Mouse (Mus musculus): ENCODE data around the gene Kiss1r. TPM values are rescaled to one million over a fixed set of nuclear protein-coding genes. Genes with fewer than 3 reads are reported as not detected.
"Not testable (repeated sequence)": the region's sequence is repeated elsewhere in the genome, so short reads cannot be mapped to it uniquely, and the experiment has no call there.

The Kiss1r gene
- polyA plus RNA-seq, 1 experiment: 8.3 TPM

DNA sequence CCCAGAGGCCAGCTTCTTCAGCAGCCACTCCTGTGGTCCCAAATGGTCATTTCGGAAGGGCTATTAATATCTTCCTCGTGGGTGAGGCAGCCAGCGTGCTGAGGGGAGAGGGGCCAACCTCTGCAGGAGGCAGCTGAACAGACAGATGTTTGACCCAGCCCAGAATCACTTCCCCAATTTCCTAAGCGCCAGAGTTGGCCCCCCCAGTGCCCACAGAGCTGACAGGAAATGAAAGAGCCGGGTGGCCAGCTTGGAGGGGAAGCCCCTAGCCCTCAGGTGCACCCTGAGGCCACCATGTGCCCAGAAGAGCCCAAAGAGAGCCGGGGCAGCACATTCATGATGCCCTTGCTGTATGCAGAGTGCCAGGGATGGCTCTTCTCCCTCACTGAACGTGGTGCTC lies 24.0 kb downstream of the Kiss1r start:
- DNase-seq (ENCODE audit: low read depth): no peak

DNA sequence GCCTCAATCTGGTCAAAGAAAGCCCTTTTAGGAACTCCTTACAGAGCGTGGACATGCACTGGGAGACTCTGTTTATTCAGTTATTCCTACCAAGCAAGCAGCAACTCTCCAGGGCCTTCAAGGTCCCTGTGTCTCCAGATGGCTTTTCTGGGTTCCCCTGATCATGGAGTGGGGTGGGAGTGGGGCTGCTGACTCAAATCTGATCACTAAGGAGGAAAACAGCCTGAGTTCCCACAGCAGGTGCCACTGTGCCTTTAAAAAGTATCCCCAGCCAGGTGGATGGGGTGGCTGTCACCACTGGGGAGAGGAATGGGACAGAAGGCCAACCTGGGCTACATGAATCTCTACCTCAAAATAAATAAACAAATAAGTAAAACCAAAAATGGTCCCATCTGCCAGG lies 26.2 kb downstream of the Kiss1r start:
- DNase-seq (ENCODE audit: low read depth): no peak

DNA sequence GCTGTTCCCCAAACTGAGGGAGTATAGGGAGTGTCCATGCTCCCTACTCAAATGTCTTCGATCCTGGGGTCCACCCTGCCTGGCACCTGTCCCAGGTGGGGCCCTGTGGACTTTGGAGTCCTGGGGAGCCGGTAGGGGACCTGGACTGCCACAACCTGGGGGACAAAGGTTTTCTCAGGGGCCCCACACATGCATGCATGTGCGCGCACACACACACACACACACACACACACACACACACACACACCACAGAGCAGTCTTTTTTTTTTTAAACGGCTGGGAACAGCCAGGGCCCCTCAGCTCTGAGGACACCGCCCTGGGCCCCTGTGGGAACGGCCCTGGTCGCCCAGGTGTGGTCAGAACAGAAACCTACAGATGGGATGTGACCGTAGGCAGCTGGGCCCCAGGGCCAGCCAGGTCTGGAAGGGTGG lies 26.7 kb downstream of the Kiss1r start:
- no peak for DNase-seq (ENCODE audit: low read depth)

DNA sequence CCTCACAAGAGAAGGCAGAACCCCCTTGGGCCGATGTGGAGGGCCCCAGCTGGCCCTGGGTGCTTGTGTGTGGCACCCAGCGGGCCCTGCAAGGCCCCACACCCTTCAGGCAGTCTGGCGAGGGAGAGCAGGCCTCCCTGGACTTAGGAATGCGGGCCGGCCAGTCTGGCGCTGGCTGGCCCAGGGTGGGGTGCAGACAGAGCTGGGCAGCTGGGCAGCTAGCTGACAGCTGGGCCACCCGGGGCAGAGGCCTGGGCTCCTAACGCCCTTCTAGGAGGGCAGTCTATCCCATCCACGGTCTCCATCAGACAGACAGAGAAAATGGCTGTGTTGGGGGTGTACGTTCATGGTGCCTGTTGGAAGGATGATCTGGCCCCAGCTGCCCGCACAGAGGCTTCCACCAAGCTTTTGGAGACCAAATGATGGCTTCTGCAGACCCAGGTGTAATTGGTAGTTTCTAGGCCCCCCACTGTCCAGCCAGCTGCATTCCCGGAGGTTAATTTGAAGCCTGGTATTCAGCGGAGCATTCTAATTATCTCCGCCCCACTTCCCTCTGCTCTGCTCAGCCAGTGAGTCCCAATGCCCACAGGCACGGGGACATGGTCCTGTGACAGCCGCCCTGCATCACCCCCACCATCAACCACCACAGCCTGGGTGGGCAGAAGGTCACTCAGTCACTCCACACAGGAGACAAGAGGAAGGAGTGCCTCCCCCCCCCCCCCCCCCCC lies 28.9 kb downstream of the Kiss1r start:
- no peak for DNase-seq (ENCODE audit: low read depth)

DNA sequence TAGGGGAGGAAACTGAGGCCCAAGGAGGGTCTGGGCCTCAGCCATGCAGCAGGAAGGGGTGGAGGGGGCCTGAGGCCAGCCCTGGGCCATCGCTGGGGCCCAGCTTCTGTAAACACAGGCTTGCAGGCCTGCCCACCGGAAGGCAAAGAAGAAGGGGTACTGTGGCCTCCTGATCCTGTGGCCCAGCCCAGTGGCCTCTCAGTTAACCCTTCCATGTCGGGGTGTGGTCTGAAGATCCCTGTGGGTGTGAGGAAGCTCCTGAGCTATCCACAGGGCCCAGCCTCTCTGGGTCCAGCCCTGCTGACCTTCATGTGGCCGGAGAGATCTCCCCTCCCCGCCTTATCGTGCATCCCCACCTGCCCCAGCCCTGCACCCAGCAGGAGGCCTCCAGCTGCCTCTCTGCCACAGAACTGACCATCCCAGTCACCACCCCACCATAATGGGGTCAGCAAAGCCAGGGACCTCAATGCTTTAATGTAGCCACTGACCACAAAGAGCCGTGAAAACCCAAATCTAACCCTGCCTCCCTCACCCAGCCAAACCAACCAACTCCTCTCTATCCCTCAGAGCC lies 30.1 kb downstream of the Kiss1r start:
- DNase-seq (ENCODE audit: low read depth): no peak

DNA sequence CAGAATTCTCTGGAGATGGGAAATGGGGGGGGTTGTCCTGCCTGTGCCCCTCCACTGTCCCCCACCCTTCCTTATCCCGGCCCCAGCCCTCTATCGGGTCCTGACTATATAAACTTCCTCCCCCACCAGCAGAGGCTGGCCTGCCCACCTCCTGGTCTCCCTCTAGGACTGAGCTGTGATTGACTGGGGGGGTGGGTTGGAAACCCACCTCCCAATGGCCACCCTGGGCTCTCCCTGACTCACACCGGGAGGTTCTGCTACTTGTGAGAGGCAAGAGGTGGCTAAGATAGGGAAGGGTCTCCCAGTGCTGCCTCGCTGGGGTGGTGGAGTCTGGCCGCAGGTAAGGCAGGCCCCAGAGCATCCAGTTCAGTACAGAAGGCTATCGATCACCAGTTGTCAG lies 30.7 kb downstream of the Kiss1r start:
- DNase-seq (ENCODE audit: low read depth): no peak

DNA sequence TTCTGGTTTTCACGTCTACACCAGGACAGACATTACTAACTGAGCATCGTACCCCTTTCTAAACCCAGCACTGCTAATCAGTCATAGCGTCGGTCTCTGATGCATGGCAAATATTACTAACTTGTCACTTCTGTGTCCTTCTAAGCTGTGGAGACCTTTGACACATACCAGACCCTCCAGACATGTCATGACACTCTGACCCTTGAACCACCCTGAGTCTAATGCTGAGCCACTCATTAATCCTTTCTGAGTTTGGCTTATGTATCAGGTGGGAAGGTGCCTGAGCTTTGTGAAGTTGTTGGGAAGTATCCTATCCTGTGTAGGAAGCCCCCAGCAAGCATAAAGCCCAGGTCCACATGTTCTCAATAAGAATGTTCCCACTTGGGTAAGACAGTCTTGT lies 33.1 kb downstream of the Kiss1r start:
- no peak for DNase-seq (ENCODE audit: low read depth)

DNA sequence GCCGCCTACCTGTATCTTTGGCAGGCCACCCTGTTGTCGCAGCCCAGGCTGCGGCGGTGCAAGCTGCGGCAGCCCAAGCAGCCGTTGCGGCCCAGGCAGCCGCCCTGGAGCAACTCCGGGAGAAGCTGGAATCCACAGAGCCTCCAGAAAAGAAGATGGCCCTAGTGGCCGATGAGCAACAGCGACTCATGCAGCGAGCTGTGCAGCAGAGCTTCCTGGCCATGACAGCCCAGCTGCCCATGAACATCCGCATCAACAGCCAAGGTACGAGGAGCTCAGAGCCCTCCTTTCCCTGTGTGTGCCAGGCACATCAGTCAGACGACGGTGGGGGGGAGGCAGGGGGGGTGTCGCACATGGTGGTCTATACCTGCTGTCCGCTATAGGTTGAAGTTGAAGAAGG lies 33.9 kb downstream of the Kiss1r start:
- DNase-seq (ENCODE audit: low read depth): no peak

DNA sequence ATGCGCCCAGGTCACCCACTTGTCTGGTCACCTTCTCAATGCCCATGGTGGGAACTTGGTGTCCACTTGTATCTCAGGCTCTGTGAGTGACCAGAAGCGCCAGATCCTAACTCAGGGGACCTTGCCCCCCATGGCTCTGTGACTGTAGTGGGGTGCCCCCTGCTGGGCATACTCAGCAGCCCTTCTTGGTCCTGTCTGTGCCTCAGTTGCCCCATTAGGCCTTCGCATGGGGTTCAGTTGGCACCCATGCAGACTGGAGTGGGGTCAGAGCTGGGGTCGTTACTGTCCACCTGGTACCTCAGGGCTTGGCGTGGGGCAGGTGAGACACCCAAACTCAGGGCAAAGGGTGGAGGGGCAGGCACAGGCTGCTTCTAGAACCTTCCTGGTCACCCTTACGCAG lies 37.2 kb downstream of the Kiss1r start:
- DNase-seq (ENCODE audit: low read depth): no peak

DNA sequence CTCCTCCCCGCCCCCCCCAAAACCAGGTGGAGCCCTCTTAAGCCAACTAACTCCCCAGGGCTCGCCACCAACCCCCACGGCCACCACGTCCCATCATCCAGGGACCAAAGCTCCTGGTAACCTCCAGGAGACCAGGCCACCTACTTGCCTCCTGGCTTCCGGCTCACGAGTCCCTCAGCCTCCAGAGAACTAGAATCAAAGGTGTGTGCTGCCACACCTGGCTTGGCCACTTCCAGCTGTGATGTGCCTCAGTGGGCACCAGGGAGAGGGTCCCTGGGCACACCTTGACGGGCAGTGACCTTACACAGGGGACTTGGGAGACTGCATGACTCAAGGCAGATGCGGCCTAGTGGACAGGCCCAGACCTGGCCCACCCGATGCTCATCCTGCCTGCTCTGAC lies 38.9 kb downstream of the Kiss1r start:
- no peak for DNase-seq (ENCODE audit: low read depth)

DNA sequence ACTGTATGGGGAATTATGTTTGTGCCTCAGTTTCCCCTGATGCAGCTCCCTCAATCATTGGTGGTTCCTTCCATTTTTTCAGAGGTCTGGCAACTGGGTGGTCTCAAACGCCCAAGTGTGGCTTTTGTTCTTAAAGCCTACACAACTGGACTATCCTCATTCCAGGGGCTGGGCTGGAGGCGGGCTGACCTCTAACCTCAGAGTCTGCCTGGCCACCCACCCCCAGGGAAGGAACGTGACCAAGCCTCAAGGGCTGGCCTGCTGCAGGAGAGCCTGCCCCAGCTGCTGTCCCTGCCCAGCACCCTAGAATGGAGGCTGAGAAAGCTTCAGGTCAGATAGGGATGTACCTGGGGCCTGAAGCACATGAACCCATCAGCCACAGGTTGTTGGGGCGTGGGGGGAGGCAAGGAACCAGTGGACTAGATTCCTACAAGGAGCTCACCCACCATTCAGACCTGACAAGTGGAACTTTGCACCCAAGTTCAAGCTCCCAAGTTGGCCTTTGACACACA lies 39.9 kb downstream of the Kiss1r start:
- DNase-seq (ENCODE audit: low read depth): no peak

DNA sequence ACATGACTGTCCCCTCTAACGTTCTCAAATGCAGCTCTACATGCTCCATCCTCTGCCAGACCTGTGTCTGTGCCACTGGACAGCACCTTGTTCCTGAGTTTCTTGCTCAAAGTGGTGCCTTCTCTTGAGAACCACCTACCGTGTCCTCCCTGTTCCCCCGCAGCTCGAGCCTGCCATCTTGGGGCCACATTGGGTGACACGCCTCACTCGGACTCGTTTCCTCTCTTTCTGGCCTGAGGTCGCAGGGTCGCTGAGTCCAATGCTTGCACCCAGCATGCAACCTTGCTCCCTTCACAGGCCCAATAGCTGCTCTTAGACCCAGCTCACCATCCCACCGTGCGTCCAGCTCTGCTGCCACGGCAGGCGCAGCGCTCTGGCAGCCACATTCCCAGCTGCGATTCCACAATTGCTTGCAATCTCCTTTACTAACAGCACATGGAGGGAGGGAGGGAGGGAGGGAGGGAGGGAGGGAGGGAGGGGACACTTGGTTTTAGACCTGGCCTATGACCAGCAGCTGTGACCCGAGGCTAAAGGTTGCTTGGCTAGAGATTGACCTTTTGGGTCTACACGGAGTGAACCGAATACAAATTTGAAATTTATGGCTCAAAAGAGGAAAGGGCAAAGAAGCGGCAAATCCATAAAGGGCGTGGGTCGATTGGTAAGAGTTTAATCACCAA lies 41.5 kb downstream of the Kiss1r start:
- no peak for DNase-seq (ENCODE audit: low read depth)

DNA sequence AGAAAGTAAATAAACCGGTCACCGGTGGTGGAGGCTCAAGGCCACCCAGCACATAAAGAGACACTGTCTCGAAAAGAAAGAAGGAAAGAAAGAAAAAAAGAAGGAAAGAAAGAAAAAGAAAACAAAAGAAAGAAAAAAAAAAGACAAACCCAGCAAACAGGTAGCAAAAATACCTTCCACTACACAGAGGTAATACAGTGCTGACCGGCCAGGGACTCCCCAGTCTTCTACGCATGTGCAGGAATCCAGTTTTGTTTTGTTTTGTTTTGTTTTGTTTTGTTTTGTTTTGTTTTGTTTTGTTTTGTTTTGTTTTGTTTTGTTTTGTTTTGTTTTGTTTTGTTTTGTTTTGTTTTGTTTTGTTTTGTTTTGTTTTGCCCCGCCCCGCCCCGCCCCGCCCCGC lies 42.6 kb downstream of the Kiss1r start:
- not testable (repeated sequence) for DNase-seq (ENCODE audit: low read depth)

DNA sequence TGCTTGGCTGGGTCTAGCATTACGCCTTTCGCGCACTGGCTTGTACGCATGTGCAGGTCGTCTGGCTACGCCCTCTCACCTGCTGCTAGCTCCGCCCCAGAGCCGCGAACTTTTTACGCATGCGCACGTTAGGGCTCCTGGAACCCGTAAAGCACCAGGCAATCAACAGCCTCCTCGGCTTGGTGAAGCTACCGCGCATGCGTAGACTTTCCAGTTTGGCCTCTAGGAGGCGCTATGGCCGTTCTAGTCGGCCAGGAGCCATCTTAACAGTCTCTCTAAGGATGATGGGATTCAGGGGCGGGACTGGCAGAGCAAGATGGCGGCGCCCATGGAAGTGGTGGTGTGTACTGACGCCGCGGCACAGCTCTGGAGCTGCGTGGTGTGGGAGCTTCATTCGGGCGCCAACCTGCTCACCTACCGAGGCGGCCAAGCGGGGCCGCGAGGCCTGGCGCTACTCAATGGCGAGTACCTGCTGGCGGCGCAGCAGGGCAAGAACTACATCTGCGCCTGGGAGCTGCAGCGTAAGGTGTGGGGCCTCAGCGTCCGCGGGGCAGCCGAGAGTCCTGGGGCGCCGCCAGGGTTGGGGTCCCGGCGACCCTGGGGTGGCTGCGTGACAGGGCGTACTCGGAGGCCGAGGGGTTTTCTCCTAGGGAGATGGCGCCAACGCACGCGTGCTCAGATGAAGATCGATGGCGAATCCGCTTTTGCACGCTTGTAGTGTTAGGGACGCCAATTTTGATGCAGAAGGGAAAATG lies 43.3 kb downstream of the Kiss1r start, which contains the start of gene Wdr18:
TSS of gene Wdr18 (plus strand) at position 306 of the 755 bp plus-strand sequence.
- peak; percentile 98 for DNase-seq (ENCODE audit: low read depth)

DNA sequence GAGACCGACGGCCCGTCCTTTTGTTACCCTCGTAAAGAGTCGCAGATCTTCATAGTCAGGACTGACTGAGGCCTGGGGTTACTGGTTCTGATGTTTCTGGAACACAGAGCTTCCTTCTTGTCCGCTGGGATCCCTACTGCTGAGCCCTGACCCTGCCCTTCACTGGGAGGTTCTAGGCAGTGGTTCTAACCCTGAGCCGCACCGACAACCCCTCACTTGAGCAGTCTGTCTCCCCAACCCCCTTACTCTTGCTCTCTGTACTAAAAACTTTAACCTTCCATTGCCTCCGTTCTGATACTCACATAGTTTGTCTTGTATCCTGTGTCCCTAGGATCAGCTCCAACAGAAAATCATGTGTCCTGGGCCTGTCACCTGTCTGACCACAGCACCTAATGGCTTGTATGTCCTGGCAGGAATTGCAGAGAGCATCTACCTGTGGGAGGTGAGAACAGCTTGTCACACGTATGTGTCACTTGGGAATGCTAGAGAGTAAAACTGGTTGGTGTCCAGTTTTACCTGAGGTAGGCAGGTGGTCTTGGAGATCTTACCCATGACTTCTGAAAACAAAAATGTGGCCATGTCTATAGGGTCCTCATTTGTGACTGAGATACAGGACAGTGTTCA lies 44.0 kb downstream of the Kiss1r start:
- DNase-seq (ENCODE audit: low read depth): no peak

DNA sequence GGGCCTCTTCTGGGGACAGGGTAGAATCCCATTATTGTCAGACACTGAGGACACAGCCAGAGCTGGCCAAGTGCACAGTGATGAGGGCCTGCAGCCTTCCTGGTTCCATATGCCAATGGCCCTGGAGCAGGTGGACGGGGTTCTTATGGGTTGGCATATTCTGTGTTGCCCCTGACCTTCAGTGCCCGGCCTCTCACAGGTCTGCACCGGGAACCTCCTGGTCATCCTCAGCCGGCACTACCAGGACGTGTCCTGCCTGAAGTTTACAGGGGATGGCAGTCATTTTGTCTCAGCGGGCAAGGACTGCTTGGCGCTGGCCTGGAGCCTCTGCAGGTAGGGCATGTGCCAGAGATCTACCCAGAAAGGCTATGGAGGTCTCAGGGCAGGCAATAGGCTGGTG lies 48.0 kb downstream of the Kiss1r start:
- no peak for DNase-seq (ENCODE audit: low read depth)

DNA sequence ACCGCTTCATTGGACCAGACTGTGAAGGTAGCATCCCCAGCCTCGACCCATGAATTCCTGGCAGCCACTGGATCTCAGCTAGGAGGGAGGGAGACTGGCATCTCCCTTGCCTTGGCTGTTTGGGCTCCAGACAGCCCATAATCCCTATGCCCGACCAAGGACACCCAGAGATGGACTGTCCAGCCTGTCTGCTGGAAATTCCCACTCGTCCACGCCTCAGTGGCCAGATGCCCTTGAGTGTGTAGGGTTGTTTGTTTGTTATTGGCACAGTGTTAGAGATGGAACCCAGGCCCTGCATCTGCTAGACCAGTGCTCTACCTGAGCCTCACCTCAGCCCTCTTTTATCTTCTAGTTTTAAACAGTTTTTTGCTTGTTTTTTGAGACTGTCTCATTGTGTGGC lies 48.6 kb downstream of the Kiss1r start:
- no peak for DNase-seq (ENCODE audit: low read depth)

DNA sequence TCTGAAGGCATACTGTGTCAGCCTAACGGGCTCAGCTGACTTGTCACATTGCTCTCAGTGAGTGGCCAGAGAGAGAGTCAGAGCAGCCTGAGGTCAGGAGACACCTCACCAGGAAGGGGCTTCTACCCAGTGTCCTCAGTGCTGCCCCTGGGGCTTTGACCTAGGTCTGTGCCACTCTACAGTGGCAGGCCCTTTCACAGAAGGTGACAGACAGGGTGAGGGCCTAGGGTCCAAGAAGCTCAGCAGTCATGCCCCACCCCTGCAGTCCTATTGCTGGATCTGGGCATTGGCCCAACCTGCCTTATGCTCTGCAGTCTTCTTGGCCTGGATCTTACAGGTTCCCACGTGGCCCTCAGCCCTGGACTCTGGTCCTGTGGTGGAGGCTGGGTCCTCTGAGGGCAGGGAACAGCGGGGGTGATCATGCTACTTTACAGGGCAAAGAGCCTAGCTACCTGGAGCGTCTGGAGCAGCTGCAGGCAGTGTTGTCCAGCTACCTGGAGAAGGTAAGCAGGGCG lies 50.2 kb downstream of the Kiss1r start:
- DNase-seq (ENCODE audit: low read depth): no peak

DNA sequence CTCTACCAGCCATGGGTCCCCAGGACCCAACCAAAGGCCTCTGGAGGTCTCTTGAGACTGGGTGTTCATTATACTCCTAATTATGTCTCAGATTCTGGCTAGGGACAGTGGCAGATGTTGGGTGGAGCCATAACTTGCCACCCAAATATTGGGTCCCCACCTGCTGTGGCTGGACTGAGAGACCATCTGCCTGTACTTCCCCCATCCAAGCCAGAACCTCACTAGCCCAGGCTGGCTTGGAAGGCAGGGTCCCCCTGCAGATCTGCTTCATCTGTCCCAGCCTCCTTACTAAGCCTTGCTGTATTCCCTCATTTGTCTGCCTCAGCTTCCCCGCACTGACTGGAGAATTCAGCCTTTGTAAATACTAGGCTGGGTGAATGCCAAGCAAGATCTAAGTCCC lies 51.4 kb downstream of the Kiss1r start:
- no peak for DNase-seq (ENCODE audit: low read depth)

DNA sequence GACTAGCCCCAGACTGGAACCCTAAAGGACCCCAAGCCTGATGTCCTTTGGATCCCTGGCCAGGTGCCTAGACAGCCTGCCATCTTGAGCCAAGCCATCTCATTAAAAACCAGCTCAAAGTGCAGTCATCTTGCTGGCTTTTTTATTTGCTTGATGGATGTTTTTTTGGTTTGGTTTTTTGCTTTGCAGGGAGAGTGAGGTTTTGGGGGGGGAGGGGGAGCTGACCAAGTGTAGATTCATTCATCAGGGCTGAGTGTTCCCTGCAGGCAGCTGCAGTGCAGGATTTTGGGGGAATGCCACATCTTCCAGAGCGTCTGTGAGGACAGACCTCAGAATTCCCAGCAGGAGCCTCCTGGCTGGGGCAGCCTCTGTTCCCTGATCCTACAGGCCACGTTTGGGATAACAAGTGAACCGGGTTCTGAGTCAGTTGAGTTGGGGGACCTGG lies 52.4 kb downstream of the Kiss1r start:
- no peak for DNase-seq (ENCODE audit: low read depth)

DNA sequence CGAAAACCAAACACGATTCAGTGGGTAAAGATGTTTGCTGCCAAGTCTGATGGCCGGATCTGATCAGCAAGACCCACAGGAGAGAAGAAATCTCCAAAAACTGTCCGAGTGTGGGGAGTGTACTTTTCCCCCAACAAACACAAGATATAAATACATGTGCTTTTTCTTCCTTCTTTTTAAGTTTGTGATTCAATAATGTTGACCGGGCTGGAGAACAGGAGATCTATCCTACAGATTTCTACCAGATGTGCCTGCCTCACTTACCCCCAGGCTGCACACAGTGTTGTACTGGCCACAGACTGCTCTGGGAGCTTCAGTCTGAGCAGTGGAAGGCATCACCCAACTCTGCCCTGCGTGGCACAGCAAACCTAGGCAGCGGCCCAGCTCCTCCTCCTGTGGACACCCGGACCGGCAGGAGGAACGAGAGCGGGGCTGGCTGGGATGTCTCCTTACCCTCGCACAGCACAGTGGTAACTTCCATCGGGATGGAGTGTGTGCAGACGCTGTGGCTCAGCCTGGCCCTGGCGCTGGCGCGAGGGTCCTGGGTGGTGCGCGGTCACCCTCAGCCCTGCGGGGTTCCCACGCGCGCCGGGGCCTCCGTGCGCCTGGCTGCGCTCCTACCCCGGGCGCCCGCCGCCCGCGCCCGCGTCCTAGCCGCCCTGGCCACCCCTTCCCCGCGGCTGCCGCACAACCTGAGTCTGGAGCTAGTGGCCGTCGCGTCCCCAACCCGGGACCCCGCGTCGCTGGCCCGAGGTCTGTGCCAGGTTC lies 53.8 kb downstream of the Kiss1r start, which contains the start of gene Grin3b:
TSS of gene Grin3b (plus strand) at position 301 of the 768 bp plus-strand sequence.
- DNase-seq (ENCODE audit: low read depth): no peak
